Mouse (Mus musculus): ENCODE measurements around the gene Ccl26.

Gene Ccl26

GRCm38 (mm10) chr5:135550910-135551309 lies 12.5 kb downstream of the Ccl26 start:
- ChIA-PET POLR2A (interaction anchor here (0.6 to 1.5 kb wide), 6 partner anchors 13 to 728 kb away, joined by 3 to 6 read pairs (median 3); partner anchors contain the start of gene Tmem120a (in 1 of the 4)), CTCF (interaction anchor here (0.6 to 2.5 kb wide), 24 partner anchors 9 to 1568 kb away, joined by 3 to 15 read pairs (median 4); partner anchors contain the start of genes Mdh2 (in 1 of the 4) and Styxl1 (in 1 of the 4))

- CTCF ChIA-PET: interaction anchor here in 3 of 4 experiments (0.6 to 1.1 kb wide), 3 partner anchors 10 to 616 kb away, joined by 3 to 6 read pairs (median 3); partner anchors contain the start of gene Mettl27 (in 1 of the 3)
- POLR2A ChIA-PET: interaction anchor here in 2 of 4 experiments (0.6 kb wide), 2 partner anchors 231 to 248 kb away, joined by 4 read pairs; no protein-coding TSS in a partner anchor
Observed at GRCm38 (mm10) chr5:135547990-135548389, 15.4 kb downstream of the Ccl26 start.

- CTCF ChIA-PET: interaction anchor here in 1 of 4 experiments (0.5 to 1.1 kb wide), 4 partner anchors 14 to 197 kb away, joined by 3 read pairs; partner anchors contain the start of gene Rhbdd2
- POLR2A ChIA-PET: interaction anchor here in 2 of 4 experiments (0.6 to 1.2 kb wide), 2 partner anchors 67 to 233 kb away, joined by 3 read pairs; partner anchors contain the start of genes Mdh2 (in 1 of the 2) and Styxl1 (in 1 of the 2)
Observed at GRCm38 (mm10) chr5:135544865-135545797, 18.2 kb downstream of the Ccl26 start, which contains the start of gene Hip1. Gene Hip1 (minus strand): TSS chr5:135545120.

GRCm38 (mm10) chr5:135544032-135544558 lies 19.3 kb downstream of the Ccl26 start:
- POLR2A ChIA-PET: interaction anchor here in 1 of 4 experiments (1.2 to 1.6 kb wide), 2 partner anchors 11 to 66 kb away, joined by 3 read pairs; no protein-coding TSS in a partner anchor

GRCm38 (mm10) chr5:135537794-135538214 lies 25.6 kb downstream of the Ccl26 start:
- ChIA-PET POLR2A (interaction anchor here in 3 of 4 experiments (0.5 to 1.4 kb wide), 10 partner anchors 13 to 491 kb away, joined by 3 to 4 read pairs (median 3); partner anchors contain the start of genes Mdh2 (in 1 of the 3), Pom121 (in 1 of the 3) and Styxl1 (in 1 of the 3)), CTCF (interaction anchor here (0.5 to 2.5 kb wide), 16 partner anchors 9 to 318 kb away, joined by 3 to 12 read pairs (median 3); partner anchors contain the start of genes Mdh2 (in 1 of the 4) and Styxl1 (in 1 of the 4))

More at GRCm38 (mm10) chr5:135544032-135544558, 19.3 kb downstream of the Ccl26 start:
- CTCF ChIA-PET: interaction anchor here in 2 of 4 experiments (0.8 to 1.3 kb wide), 5 partner anchors 9 to 88 kb away, joined by 3 read pairs; partner anchors contain the start of gene Rhbdd2 (in 1 of the 2)

GRCm38 (mm10) chr5:135537326-135537725 lies 26.0 kb downstream of the Ccl26 start:
- POLR2A ChIA-PET: interaction anchor here in 3 of 4 experiments (0.5 to 1.2 kb wide), 6 partner anchors 14 to 491 kb away, joined by 3 to 4 read pairs (median 3); partner anchors contain the start of genes Mdh2 (in 1 of the 3) and Styxl1 (in 1 of the 3)
- CTCF ChIA-PET: interaction anchor here (0.5 to 2.5 kb wide), 13 partner anchors 8 to 318 kb away, joined by 3 to 10 read pairs (median 3); partner anchors contain the start of genes Mdh2 (in 1 of the 4) and Styxl1 (in 1 of the 4)

- ChIA-PET CTCF (interaction anchor here in 2 of 4 experiments (0.9 to 1.0 kb wide), 4 partner anchors 8 to 35 kb away, joined by 3 to 4 read pairs (median 3); no protein-coding TSS in a partner anchor), POLR2A (no interaction called here)
Observed at GRCm38 (mm10) chr5:135535867-135536266, 27.5 kb downstream of the Ccl26 start.

GRCm38 (mm10) chr5:135533431-135533830 lies 29.9 kb downstream of the Ccl26 start:
- ChIA-PET POLR2A (interaction anchor here in 1 of 4 experiments (1.0 to 1.3 kb wide), 2 partner anchors 10 to 12 kb away, joined by 3 to 4 read pairs; no protein-coding TSS in a partner anchor), CTCF (interaction anchor here in 2 of 4 experiments (0.6 kb wide), 2 partner anchors 12 to 57 kb away, joined by 4 to 5 read pairs; no protein-coding TSS in a partner anchor)

GRCm38 (mm10) chr5:135531306-135531845 lies 32.0 kb downstream of the Ccl26 start:
- POLR2A ChIA-PET: interaction anchor here in 2 of 4 experiments (0.6 to 1.4 kb wide), 6 partner anchors 16 to 247 kb away, joined by 3 to 5 read pairs (median 3); partner anchors contain the start of genes Mdh2 (in 1 of the 2) and Styxl1 (in 1 of the 2)
- CTCF ChIA-PET: interaction anchor here in 2 of 4 experiments (0.9 to 1.4 kb wide), 3 partner anchors 13 to 103 kb away, joined by 3 read pairs; no protein-coding TSS in a partner anchor

- ChIA-PET POLR2A (interaction anchor here in 3 of 4 experiments (0.6 to 1.7 kb wide), 4 partner anchors 9 to 504 kb away, joined by 3 to 5 read pairs (median 3); no protein-coding TSS in a partner anchor), CTCF (interaction anchor here in 3 of 4 experiments (0.7 to 1.4 kb wide), 6 partner anchors 8 to 657 kb away, joined by 3 to 19 read pairs (median 4); no protein-coding TSS in a partner anchor)
Observed at GRCm38 (mm10) chr5:135529964-135530363, 33.4 kb downstream of the Ccl26 start.

- ChIA-PET POLR2A (interaction anchor here in 2 of 4 experiments (1.5 to 1.7 kb wide), 2 partner anchors 10 to 32 kb away, joined by 3 to 5 read pairs; no protein-coding TSS in a partner anchor), CTCF (interaction anchor here in 3 of 4 experiments (0.5 to 1.4 kb wide), 5 partner anchors 9 to 179 kb away, joined by 3 to 6 read pairs (median 3); partner anchors contain the start of gene Fkbp6 (in 1 of the 3))
Observed at GRCm38 (mm10) chr5:135529310-135529709, 34.1 kb downstream of the Ccl26 start.

- ChIA-PET CTCF (no interaction called here), POLR2A (no interaction called here)
Observed at GRCm38 (mm10) chr5:135527986-135528385, 35.4 kb downstream of the Ccl26 start.

- POLR2A ChIA-PET: interaction anchor here in 2 of 4 experiments (0.7 to 0.9 kb wide), 3 partner anchors 13 to 219 kb away, joined by 3 to 4 read pairs (median 3); partner anchors contain the start of gene Tmem120a (in 1 of the 2)
Observed at GRCm38 (mm10) chr5:135524660-135525560, 38.5 kb downstream of the Ccl26 start.

GRCm38 (mm10) chr5:135524087-135524486 lies 39.3 kb downstream of the Ccl26 start:
- ChIA-PET CTCF (interaction anchor here in 2 of 4 experiments (0.7 to 1.2 kb wide), 2 partner anchors 11 to 702 kb away, joined by 3 to 4 read pairs; no protein-coding TSS in a partner anchor), POLR2A (no interaction called here)

More at GRCm38 (mm10) chr5:135524660-135525560, 38.5 kb downstream of the Ccl26 start:
- CTCF ChIA-PET: interaction anchor here (0.5 to 1.2 kb wide), 5 partner anchors 11 to 624 kb away, joined by 3 to 4 read pairs (median 4); no protein-coding TSS in a partner anchor

GRCm38 (mm10) chr5:135522111-135522722 lies 41.2 kb downstream of the Ccl26 start:
- CTCF ChIA-PET: interaction anchor here in 2 of 4 experiments (1.0 to 1.4 kb wide), 5 partner anchors 8 to 90 kb away, joined by 3 to 19 read pairs (median 3); no protein-coding TSS in a partner anchor
- POLR2A ChIA-PET: interaction anchor here in 3 of 4 experiments (0.6 to 2.1 kb wide), 5 partner anchors 10 to 1983 kb away, joined by 3 to 6 read pairs (median 4); no protein-coding TSS in a partner anchor

All from embryonic stem cell, embryonic (primary cell).